Mouse (Mus musculus) G1E-ER4 (cell line): ENCODE results near the gene Prr5. TPM values are rescaled to one million over a fixed set of nuclear protein-coding genes. Genes with fewer than 3 reads are reported as not detected.

Source experiments
- GATA1 ChIP-seq: IDR thresholded peaks from one replicate; pipeline ENCODE4 v1.8.0; 2012; ENCODE audit warnings: low read length, inconsistent platforms
- polyA plus RNA-seq: library from polyadenylated mRNA; stranded (reverse); fragments of >175 nt; gene quantifications from 2 replicates; pipeline ENCODE4 v1.2.3, GENCODE M21; 2012

Gene Prr5
- polyA plus RNA-seq, 1 experiment, result not detected

DNA sequence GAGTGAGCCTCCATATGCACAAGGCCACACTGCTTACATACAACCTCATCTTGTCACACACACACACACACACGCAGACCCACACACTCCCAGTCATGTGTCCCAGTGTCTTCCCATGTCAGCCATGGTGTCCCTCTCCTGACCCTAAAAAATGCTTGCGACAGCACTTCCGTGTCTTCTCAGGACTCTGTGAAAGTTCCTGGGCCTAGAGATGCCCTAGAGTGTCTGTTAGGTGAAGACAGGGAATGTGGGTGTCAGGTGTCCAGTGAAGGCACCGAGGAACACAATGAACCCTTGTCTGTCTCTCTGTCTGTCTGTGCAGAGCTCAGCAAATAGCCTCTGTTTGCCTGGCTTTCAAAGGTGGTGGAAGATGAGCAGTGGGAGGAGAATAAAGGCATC, 1.2 kb downstream of the Prr5 start:
- TF ChIP-seq GATA1, result no peak

DNA sequence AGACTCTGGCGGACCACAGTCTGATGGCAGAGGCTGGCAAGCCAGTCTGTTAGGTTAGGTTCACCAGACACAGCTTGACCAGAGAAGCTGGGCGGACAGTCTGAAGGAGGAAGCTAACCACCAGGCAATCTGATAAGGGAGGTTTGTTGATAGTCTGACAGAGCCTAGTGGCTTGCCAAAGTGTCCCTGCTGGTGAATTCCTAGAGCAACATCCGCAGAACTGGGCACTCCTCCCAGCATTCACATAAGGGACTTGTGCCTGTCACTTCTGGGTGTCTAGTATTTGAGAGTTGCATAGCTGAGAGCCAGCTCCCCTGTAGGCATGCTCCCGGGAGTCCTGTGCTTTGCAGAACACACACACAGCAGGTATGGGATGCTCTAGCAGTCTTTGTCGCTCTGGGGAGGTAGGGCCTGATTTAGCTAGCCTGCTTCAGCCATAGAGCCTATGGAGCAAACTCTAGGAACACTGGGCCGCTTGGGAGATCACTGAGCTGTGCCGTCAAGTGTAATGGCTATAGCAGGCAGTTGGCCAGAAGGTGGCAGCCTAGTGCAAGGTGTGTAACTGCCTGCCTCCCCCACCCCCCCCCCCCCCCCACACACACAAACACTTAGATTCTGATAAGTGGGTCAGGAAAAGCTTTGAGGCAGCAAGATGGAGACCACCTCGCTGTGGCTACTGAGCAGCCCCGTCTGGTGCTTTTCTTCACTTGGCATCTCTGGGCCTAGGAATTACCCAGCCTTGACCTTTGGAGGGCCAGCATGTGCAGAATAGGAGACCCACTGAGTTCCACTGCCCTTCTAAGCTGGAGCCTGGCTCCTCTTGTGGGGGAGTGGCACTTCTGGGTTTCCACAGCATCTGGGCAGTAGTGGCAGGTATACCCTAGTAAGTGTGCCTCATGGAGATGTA, 2.2 kb downstream of the Prr5 start:
- no peak for TF ChIP-seq GATA1

DNA sequence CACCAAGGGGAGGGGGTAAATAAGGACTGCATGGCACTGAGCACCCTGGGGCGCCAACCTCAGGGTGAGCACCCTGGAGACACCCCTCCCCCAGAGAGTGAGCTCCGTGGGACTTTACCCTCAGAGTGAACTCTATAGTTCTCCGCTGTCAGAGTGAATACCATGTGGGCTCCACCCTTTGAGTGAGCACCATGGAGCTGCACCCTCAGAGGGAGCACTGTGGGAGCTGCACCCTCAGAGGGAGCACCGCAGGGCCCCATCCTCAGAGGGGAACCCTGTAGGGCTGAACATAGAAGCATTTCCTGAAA, 2.8 kb downstream of the Prr5 start:
- no peak for TF ChIP-seq GATA1

DNA sequence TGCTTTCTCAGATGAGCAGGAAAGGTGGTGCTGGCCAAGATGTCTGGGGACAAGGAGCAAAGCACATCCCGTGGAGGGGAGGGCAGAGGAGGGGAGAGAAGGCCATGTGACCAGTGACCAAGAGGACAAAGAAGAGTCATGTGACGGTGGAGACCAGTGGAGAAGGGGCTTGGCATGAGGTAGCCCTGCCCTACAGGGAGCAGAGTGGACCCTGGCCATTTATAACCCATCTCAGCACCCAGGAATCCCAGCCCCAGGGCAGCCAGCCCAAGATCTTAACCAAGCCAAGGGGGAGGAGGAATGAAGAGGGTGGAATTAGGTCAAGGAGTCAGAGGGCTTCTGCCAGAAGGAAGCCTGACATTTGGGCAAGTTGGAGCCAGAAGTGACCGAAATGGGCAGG, 3.2 kb downstream of the Prr5 start:
- TF ChIP-seq GATA1, result no peak

DNA sequence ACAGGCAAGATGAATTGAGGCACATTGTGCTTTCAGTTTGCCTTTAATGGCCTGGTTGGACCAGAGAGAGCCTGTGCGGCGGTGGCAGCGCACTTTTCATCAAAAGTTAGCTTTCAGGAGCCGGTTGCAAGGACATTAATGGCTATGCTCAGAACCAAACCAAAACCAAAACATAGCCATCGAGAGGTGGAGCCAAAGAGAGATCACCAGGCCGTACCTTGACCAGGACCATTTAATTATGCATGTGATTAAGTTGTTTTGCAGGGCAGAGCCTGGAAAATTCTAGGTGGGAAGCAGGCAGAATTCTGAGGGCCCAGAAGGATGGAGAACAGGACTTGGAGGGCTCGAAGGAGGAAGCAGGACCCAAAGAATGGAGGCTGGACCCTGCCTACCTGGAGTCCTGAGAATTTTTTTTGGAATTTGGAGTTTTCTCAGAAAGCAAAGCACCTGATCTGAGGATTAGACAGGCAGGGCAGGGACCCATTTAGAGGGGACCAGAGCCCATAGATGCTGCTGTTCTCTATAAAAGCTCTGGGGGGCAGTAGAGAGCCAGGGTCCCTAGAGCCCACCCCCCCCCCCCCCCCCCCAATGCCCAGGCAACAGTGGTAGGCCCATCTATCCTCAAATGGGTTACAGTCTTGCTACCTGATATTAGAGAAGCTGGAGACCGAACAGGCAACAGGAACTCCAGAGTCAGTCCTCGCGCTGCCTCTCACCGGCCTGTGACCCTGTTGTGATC, 5.1 kb downstream of the Prr5 start:
- TF ChIP-seq GATA1, result no peak

DNA sequence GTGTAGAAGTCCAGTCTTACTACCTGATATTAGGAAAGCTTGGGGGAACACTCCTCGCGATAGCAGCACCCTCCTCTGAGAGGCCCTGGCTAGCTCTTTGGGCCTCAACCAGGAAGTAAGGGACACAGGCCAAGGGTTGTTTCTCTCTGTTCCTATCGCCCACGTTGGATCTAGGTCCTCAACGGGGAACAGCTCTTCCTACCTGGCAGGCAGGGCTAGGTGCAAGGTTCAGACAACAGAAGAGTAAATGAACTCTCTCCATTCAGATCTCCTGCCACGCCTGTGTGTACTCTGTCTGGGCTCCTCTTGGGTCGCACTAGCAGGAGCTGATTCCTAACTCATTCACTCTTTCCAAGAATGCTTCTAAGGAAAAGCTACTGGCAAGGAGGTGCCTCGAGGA, 5.9 kb downstream of the Prr5 start:
- TF ChIP-seq GATA1, result no peak

DNA sequence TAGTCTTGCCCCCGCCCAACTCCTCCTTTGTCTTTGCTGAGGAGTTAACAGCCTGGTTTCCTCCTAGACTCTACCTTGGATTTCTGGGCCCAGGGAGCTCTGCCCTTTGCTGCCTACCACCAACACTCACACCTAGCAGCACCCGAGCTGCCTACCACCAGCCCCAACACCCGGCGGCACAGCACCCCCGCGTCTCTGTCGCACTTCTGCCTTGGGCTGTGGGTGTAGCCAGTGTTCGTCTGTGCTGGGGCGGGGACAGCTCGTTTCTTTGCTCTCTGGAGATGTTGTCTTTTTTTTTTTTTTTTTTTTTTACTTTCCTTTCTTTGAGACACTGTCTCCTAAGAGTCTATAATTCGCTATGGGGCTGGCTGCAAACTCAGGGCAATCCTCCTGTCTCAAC, 8.5 kb downstream of the Prr5 start:
- no peak for TF ChIP-seq GATA1

DNA sequence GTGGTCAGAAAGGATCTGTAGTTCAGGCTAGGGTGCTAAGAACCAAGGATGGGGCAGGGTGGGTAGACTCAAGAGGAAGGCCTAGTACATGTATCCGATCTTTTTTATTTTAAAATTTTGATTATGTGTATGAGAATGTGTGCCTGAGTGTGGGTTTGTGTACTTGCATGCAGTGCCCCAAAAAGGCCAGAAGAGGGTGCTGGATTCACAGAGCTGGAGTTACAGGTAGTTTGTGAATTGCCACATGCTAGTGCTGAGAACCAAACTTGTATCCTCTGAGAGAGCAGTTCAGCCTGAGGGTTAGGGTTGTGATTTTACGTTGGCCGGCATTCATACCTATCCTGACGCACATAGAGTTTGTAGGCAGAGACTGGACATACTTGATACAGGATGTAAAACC, 9.7 kb downstream of the Prr5 start:
- no peak for TF ChIP-seq GATA1

DNA sequence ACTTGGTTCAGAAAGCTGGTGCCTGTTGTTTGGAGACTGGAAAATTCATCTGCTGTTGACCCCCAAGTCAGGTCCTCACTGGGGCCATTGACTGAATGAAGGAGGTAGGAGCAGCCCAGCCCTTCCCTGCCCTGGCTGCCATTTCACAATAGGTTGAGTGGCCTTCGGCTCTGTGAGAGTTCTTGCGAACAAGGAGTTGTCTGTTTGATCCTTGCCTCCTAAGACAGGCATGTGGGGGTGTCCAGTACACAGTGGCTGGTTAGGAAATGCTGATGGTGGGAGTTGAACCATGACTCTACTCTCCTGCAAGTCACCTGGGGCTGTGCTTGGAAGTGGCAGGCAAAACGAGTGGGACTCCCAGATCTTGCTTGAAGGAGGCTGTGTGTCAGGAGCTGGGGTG, 10.4 kb downstream of the Prr5 start:
- TF ChIP-seq GATA1, result no peak

DNA sequence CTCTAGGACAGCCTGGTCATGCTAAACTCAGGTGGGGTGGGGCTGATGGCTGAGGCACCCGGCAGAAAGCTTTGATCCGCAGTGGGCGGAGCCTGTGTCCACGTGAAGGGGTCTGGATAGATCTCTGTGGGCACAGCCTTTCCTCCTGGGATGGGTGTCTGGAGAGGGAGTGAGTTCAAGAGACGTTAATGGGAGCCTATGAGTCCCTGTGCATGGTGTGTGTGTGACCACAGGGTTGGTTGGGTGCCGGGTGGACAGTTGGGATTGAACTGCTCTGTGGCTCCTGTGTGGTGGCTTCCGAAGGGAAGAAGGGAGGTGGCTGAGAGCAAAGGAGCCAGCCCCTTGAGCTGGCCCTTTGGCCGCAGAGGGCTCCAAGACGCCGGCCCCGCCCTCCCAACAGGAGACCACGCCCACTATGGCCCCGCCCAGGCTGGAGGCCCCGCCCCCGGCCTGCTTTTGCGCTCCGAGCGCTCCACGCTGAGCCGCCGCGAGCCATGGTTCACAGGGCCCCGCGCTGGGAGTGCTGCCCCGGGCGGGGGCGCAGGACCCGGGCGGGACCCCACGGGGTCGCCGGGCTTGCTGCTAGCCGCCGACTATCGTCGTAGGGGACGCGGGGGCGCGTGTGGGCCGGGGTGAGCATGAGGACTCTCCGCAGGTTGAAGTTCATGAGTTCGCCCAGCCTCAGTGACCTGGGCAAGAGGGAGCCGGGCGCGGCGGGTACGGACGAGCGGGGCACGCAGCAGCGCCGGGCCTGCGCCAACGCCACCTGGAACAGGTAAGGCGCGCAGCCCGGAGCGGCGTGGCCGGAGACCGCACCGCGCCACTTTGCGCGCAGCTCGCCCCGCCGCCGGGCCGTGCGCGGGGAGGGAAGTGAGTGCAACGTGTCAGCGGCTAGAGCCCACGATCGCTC, 11.4 kb downstream of the Prr5 start:
- TF ChIP-seq GATA1, result no peak

DNA sequence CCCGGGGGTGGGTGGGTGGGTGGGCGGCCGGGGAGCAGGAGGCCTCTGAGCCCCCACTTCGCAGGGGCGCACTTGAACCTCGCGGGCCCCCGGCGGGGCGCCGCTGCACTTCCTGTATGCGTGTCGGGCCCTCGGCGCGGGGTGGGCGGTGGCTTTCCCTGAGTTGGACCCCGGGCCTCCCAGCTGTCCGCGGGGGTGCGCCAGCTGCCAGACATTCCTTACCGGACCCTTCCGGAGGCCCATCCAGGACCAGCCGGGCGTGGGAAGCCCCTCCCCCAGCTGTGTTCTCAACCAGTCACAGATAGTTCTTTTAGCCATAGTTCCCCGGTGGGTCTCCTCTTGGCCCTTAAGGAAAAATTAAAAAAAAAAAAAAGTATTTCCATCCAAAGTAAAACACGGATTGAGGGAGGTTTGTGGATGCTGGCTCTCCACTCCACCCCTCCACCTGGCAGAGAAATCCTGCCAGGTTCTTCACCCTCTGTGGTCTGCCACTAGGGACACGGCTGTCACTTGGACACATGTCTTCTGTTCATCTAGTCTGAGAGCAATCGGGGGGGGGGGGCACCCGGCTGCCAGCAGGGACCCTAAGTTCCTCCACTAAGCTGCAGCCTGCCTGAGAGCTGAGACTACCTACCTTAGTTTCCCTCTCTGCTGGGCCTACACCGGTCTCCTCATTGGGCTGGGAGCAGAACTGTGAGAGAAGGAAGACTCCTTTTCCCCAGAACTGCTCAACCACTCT, 12.2 kb downstream of the Prr5 start:
- no peak for TF ChIP-seq GATA1

DNA sequence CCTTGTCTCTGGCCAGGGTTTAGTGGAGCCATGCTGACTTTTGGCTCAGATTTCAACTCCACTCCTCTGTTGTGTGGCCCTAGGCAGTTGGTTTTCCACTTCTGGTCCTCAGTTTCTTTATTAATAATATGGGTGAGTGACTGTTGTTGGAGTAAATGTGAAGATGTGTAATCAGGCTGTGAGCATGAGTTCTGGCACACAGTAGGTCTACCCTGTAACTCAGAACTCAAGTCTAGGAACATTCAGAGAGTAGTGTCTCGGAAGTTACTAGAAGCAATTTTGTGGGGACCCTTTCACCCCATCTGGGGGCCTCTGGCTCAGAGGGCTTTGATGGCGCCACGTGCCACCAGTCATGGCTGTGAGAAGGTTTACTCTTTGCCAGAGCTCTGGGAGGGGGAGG, 12.8 kb downstream of the Prr5 start:
- TF ChIP-seq GATA1, result no peak

DNA sequence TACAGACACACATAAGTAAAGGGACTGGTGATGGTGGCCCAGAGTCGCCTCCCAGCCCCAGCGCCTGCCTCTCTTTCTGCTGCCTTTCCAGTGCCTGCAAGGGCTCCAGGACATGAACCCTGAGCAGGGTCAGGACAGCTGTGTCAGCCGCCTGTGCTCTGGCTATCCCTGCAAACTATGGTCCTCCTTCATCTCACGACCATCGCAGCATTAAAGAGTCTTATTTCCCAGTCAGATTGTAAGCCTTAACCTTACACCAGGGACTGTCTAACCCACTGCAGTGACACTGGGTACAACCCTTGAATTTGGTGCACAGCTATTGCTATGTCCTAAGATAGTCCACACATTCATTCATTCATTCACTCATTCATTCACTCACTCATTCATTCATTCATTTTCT, 13.4 kb downstream of the Prr5 start:
- no peak for TF ChIP-seq GATA1

DNA sequence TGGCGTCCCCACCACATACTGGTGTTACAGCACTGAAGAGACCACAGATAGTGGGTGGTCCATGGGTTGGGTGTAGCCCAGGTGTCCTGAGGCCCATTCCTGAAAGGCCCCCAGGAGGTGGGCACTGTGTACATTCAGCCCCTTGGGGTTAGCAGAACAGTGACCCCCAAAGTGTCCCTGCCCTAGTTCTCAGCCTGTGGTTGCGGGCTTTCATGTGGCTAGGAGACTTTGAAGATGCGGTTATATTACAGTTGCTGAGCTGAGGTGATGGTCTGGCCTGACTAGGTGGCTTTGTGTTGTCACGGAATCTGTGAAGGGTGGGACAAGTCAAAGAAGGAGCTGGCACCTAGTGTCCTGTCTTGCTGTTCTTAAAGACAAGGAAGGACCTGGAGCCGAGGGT, 15.1 kb downstream of the Prr5 start:
- TF ChIP-seq GATA1, result no peak

DNA sequence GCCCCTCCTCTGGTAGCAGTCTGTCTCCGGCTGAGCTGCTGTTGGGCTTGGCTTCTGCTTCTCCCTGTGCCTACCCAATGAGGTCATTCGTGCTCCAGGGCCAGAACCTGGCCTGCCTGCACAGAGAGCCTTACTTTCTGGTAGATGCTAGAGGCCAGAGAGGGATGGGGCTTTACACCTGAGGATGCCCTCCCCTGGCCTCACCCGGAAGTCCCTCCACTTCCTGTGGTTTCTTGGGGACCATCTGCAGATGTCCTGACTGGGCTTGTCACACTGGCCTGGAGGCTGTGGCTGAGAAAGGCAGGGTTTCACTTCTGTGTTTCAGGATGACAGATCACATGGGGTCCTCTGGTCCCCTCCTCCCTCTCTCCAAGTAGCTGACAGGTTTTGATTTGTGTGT, 16.0 kb downstream of the Prr5 start:
- TF ChIP-seq GATA1, result no peak
